ENCODE assay signal across 8 mouse cellular contexts in genomic region chr5:35921595-35922254, GRCm38 (mm10). TPM values are rescaled to one million over a fixed set of nuclear protein-coding genes. Genes with fewer than 3 reads are reported as not detected.
DNase-seq lines count a peak whose midpoint lies in the region; ATAC-seq lines count a peak whose summit lies in the region.

No protein-coding gene starts in this region.

- H3K27ac ChIP-seq in heart, embryonic 16.5 days (ENCODE audit: low read length) = peak overlapping the region; percentile 100

- H3K4me3 ChIP-seq in heart, embryonic 16.5 days (ENCODE audit: low read length) = peak overlapping the region; percentile 38

- H3K4me2 ChIP-seq in heart, embryonic 16.5 days (ENCODE audit: low read depth, low read length) = peak overlapping the region; percentile 57

- no peaks in the 10 kb centered on the region for H3K27me3 ChIP-seq in heart, embryonic 16.5 days (ENCODE audit: control insufficient read depth, insufficient read depth, low read length)

- H3K4me1 ChIP-seq in heart, embryonic 16.5 days (ENCODE audit: control insufficient read depth, insufficient read depth, low read length) = peaks cover 91% of the 10 kb centered on the region

- peak overlapping the region; percentile 71 for H3K9ac ChIP-seq in heart, embryonic 16.5 days (ENCODE audit: low read length)

- H3K36me3 ChIP-seq in heart, embryonic 16.5 days (ENCODE audit: control insufficient read depth, insufficient read depth) = no peaks in the 10 kb centered on the region

- ATAC-seq in heart, embryonic 16.5 days (replicated peaks; ENCODE audit: extremely low read depth, insufficient read depth, low FRiP score) = peak; percentile 92
- peak; percentile 15; the same call in 1 of the 2 replicates for ATAC-seq in megakaryocyte progenitor cell, adult 5-6 weeks (replicated peaks; ENCODE audit: poor library complexity)

- no peaks in the 10 kb centered on the region for H3K9me3 ChIP-seq in heart, embryonic 16.5 days (replicated peaks; ENCODE audit: control insufficient read depth, low read length)

- WGBS in heart, embryonic 16.5 days = 21% methylated on average over 10 of the region's 10 CpGs

- DNase-seq in NIH3T3 (ENCODE audit: low read depth) = peak; percentile 74
- DNase-seq in embryo, embryonic 11 days = peak; percentile 57
- DNase-seq in kidney, postnatal 10 days = peak; percentile 75
- DNase-seq in layer of hippocampus, adult 8-10 months (ENCODE audit: low spot score in 2 of 2) = no peak
- DNase-seq in left cerebral cortex, adult 9 months (ENCODE audit: low spot score in 2 of 2) = no peak
- DNase-seq in spleen, postnatal 4 days (ENCODE audit: low spot score in 2 of 2) = no peak

RNA-seq across cellular contexts. Expression of gene Afap1, which starts 28.6 kb away (rescaled TPM):
- 22.6 and 24.5 TPM in 2 replicates for polyA plus RNA-seq in heart, embryonic 16.5 days (2015; fragmentation: Nextera tagmentation; extraction: Ambion mirVana)
- total RNA-seq in megakaryocyte progenitor cell, adult 5-6 weeks (2015) = 27.9 and 31.9 TPM in 2 replicates
- 15.5 and 16.8 TPM in 2 replicates for total RNA-seq in megakaryocyte progenitor cell, adult 5-6 weeks (2017)
- total RNA-seq in layer of hippocampus, adult 8-10 months (2022) = 10 to 100 TPM; 26.1 to 37.1 (median 28.7) TPM

Comparison
In these comparisons a context has a peak if more than half of its experiments do, and no peak if none do; other contexts are left out.
1. DNase-seq: peak in NIH3T3 (single experiment), embryo, embryonic 11 days (single experiment) and kidney, postnatal 10 days (single experiment); none in layer of hippocampus, adult 8-10 months (0 of 2), left cerebral cortex, adult 9 months (0 of 2) and spleen, postnatal 4 days (0 of 2).